Mouse (Mus musculus): ENCODE data around the gene B4galnt1.
A peak's percentile ranks its signal among the peaks of the same experiment; 100 is the strongest.

Gene B4galnt1

GRCm38 (mm10) chr10:127170002-127170401 lies 5.0 kb downstream of the B4galnt1 start:
- no peak for DNase-seq (ENCODE audit: low read depth, low spot score)

- DNase-seq (ENCODE audit: low read depth, low spot score): peak; percentile 79
Observed at GRCm38 (mm10) chr10:127170837-127171272, 5.8 kb downstream of the B4galnt1 start.

GRCm38 (mm10) chr10:127171631-127172200 lies 6.7 kb downstream of the B4galnt1 start:
- DNase-seq (ENCODE audit: low read depth, low spot score): no peak

- DNase-seq (ENCODE audit: low read depth, low spot score): no peak
Observed at GRCm38 (mm10) chr10:127173148-127174065, 8.4 kb downstream of the B4galnt1 start.

GRCm38 (mm10) chr10:127174170-127174569 lies 9.1 kb downstream of the B4galnt1 start:
- DNase-seq (ENCODE audit: low read depth, low spot score): no peak

DNA sequence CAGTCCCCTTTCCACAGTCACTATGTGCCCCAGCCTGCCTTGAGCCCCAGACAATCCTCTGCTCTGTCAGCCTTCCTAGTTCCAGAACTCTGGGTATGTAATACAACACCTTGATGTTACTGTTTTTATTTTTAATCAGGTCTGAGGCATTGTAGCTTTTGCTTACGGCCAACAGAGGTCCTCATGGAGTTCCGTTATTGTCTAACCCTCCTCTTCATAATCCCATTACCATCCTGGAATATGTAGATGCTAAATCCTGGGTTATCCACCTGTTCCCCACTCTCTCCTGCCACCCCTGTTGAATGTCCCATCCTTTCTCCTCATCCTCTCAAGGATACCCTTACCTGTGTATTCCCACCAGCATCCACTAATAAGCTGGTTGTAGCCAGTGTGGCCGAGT lies 11.2 kb downstream of the B4galnt1 start:
- no peak for DNase-seq (ENCODE audit: low read depth, low spot score)

DNA sequence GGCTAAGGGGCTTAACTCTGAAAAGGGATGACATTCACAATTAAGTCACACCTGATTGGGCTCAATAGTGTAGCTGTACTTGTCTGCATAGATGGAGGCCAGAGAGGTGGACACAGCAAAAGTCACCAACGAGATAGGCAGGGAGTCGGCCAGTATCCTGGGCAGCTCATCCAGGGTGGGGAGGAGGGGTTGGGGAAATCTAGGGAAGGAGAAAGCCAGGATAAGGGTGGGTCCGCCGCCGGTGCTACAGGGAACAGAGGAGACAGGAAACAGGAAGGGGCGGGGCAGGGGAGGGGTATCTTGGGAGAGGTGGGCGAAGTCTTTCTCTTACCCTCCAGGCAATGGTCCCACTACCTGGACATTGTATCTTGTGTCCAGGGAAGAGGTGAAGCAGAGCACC lies 11.7 kb downstream of the B4galnt1 start:
- no peak for DNase-seq (ENCODE audit: low read depth, low spot score)

GRCm38 (mm10) chr10:127177235-127177634 lies 12.2 kb downstream of the B4galnt1 start:
- no peak for DNase-seq (ENCODE audit: low read depth, low spot score)

DNA sequence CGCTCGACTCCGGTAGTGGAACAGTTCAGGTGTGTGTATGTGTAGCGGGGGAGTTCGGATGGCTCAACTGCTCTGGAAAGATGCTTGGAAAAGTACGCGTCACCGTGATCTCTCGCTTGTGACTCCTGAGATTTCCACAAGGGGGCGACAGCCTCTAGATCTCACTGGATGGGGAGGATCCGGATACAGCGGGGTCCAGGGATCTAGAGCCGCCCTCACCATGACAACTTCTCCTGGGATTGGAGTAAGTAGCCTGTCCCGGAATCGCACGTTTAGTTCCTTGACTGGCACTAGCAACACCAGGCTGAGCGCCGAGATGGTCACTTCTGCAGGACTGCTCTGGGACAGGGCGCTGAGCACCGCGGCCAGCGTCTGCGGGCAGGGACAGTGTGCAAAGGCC lies 12.7 kb downstream of the B4galnt1 start:
- DNase-seq (ENCODE audit: low read depth, low spot score): peak; percentile 71

DNA sequence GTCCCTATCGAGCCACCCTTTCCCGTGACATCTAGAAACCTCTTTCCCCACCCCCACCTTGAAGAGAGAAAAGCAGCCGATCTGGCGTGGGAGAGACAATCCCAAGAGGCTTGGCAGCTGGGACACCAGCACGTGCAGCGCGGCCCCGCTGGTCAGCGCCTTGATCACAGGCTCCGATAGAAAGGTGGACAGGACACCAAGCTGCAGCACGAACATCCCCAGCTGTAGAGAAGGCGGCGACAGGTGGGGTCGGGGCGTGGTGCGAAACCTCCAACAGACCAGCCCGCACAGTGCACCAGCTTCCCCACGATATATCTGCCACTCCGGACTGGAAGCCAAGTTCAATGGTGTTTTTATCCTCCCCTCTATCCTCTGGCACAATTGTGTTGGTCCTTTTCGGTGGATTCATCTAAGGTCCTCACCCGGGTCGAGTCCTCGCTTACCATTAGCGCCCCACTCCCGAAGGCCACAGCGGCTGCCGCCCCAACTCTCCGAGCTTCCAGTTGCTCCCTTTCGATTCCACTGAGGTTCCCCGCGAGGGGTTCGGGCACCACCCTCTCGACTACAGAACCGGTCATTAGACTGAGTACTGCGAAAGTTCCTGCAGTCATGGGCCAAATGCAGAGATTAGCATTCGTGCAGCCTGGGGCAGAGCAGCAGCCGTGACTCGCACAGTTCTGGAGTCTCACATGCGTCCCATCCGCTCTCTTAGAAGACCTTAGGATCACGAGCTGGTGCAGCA lies 13.4 kb downstream of the B4galnt1 start:
- no peak for DNase-seq (ENCODE audit: low read depth, low spot score)

DNA sequence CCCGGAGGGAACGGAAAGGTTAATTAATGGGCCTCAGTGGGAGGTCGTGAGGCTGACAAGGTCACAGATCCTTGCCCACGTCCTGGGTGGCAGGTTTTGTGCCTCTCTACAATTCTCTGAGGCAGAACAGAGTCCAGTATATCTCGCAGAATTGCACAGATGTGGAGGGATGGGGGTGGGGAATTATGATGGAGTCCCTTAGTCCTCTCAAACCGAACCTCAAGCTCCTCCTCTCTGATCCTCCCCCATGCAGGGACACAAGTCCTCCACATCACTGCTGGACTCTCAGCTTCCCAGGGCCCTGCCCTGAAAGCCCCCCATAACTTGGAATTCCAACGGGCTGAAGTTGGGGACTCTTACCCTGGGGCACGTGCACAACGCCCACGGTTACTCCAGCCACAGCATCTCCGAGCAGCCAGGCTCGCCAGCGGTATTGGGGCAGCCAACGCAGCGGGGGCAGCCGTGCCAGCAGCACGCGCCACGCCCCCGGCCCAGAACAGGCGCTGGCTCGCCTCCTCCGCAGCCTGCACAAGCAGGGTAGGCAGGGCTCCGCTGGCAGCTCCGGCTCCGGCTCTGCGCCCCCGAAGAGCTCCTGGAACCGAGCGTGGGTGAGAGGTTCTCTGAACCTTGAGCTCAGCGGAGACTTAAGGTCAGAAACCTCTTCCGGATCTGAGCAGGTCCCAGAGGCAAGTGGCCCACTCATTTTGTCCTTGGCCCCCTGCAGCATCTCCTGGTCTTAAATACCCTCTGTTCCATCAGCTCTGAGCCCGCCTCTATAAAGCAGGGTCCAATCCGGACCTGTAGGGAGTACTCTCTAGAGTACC lies 15.1 kb downstream of the B4galnt1 start, which contains the start of gene Slc26a10:
Gene Slc26a10, minus strand, starts transcription at position 775 of the 824 bp plus-strand sequence.
- no peak for DNase-seq (ENCODE audit: low read depth, low spot score)

- DNase-seq (ENCODE audit: low read depth, low spot score): no peak
Observed at GRCm38 (mm10) chr10:127180695-127181047, 15.6 kb downstream of the B4galnt1 start.

- no peak for DNase-seq (ENCODE audit: low read depth, low spot score)
Observed at GRCm38 (mm10) chr10:127181566-127181965, 16.5 kb downstream of the B4galnt1 start.

- no peak for DNase-seq (ENCODE audit: low read depth, low spot score)
Observed at GRCm38 (mm10) chr10:127182624-127183023, 17.6 kb downstream of the B4galnt1 start.

GRCm38 (mm10) chr10:127183759-127184158 lies 18.7 kb downstream of the B4galnt1 start:
- peak; percentile 66 for DNase-seq (ENCODE audit: low read depth, low spot score)

- DNase-seq (ENCODE audit: low read depth, low spot score): no peak
Observed at GRCm38 (mm10) chr10:127185101-127185500, 20.1 kb downstream of the B4galnt1 start.

- DNase-seq (ENCODE audit: low read depth, low spot score): no peak
Observed at GRCm38 (mm10) chr10:127185506-127185905, 20.5 kb downstream of the B4galnt1 start.

GRCm38 (mm10) chr10:127186451-127186850 lies 21.4 kb downstream of the B4galnt1 start:
- no peak for DNase-seq (ENCODE audit: low read depth, low spot score)

GRCm38 (mm10) chr10:127187371-127188078 lies 22.5 kb downstream of the B4galnt1 start:
- no peak for DNase-seq (ENCODE audit: low read depth, low spot score)

DNA sequence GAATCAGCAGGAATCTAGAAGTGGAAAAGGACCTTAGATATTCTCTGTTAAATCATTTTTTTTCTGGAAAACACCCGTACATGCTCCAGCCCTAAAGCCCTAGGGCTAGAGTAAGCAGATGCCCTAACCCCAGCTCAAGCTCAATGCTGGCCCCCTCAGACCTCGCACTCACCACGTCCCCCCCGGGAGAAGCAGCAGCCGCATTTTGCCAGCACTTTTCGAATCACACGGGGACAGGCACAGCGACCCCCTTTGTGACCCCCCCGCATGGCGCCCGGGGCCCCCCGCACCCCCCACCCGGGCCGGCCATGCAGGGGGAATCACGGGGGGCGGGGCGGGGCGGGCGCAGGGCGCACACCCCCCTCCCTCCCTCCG lies 23.0 kb downstream of the B4galnt1 start:
- no peak for DNase-seq (ENCODE audit: low read depth, low spot score)
